Mouse (Mus musculus) gastrocnemius, postnatal 10 days (tissue): ENCODE measurements around the gene Ccdc13. TPM values are rescaled to one million over a fixed set of nuclear protein-coding genes. Genes with fewer than 3 reads are reported as not detected.

Experiments
- DNase-seq: peaks from one replicate; pipeline ENCODE4 v3.0.0; 2021; ENCODE audit warnings: mixed read lengths
- total RNA-seq, 2 experiments: library from RNA; stranded (reverse); gene quantifications; 2 replicates each; pipeline ENCODE4 v1.2.3; 2021

Gene Ccdc13
- total RNA-seq, 2 experiments from 2014 or later, result 0.79 to 0.85 TPM

DNA sequence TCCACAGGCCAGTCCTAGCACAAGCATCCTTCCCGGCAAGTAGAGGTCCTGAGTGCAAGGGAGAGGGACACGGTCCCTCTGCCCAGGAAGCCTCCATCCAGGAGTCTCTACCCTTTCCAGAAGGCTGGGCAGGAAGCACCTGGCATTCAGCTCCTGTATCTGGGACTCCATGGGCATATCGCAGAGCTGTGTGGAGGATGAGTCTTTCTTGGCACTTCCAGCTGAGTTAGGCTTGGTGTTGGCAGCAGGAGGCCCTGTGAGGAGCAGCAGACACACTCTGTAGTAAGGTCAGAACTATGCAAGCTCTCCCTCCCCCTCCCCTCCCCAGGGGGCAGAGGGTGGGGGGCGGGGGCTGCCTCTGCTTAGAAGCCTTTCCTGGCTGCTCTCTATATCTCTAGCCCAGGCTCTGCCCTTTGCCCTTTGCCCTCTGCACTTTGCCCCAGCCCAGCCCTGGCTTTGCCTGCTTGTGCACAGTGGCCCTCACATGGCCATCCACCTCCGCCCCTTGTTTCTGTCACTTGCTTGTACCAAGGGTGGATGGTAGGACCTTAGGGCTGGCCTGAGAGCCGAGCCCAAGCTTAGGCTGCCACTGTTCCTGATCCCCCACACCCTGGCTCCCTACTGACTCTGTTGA lies 40.3 kb downstream of the Ccdc13 start:
- DNase-seq, result no peak

DNA sequence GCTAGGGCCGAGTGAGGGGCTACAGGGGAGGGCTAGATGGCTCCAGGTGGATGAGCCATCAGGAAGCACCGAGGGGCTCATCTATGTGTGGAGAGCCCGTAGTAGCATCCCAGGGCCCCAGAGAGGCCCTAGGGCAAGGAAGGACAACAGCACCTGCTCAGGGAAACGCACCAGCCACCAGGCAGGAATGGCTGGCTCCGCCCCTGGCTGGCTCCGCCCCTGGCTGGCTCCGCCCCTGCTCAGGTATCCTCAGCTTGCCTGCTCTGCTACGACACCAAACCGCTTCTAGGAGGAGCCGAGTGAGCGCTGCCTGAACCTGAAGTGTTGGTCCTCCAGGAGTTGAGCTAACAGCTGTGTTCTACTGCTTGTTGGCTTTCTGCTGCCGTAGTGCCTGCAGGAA lies 41.5 kb downstream of the Ccdc13 start:
- no peak for DNase-seq

DNA sequence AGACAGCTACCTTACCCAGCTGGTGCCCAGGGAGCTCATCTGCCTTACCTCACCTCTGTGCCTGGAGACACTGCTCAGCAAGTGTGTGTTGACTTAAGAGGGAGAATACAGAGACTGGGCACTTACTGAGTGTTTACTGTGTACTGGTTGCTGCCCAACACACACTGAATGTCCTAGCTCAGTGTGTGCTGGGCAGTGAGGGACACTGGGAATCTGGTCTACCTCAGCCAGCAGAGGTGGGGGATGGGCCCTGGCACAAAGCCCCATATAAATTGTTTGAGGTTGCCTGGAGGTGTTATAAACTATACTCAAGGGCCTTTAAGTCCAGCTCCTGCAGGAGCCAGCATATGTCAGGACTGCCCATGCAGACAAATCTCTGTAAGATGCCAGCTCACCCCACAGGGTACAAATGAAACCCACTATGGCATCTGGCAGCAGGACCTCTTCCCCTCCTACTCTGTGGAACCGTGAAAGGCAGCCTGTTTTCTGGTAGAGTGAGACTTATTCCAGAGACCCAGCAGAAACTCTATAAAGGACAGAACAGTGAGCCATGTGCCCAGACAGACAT lies 44.2 kb downstream of the Ccdc13 start:
- no peak for DNase-seq

DNA sequence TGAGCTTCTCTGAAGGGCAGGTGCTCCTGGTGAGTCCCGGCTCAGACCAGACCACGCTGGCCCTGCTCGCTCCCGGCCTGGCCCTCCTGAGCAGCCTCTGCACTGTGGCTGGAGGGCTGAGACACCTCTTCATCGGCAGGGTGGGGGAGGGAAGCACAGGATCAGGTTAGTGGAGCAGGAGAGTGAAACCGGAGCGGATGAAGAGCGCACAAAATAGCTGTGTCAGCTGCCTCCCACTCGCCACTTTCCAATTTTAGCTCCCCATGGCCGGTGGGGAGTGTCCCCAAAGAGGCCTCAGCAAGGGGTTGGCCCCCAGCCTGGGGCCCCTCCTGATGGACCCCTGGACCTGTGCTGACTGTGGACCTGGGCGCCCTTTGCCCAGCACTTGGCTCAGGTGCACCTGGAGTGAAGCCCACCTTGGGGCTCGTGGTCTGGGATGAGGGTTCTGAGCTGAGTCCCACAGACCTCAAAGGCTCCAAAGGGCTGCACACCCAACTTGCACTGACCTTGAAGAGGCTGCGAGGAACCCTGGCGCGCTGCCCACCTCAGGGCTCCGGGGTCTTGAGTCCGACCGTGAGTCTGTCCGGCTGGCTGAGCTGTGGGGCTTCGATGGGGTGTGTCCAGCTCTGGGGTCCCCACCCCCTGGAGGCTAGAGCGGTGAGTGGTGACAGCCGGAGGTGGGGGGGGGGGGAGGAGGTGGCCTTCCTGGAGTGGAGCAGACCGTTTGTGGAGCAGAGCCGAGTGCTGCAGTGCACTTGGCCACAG lies 47.3 kb downstream of the Ccdc13 start, which contains the start of gene Hhatl:
Gene Hhatl, minus strand, starts transcription at position 751 of the 765 bp plus-strand sequence.
- peak; percentile 72 for DNase-seq

DNA sequence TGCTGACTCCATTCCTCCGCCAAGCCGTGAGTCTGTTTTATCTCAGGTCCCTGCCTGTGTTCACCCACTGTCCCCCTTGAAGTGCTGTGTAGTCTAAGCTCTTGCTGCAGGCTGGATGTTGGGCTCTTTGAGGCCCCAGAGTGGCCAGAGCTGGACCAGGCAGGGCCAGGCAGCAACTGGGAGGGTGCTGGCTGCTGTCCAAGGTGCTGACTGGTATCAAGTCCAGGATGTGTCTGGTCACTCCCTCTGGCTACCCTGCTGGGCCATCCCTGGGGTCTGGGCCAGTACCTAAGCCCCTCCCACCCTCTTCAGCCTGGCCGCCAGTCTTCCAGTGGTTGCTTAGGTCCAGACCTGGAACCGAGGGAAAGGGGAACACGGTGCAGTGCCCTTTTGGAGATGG lies 48.1 kb downstream of the Ccdc13 start:
- peak; percentile 93 for DNase-seq

DNA sequence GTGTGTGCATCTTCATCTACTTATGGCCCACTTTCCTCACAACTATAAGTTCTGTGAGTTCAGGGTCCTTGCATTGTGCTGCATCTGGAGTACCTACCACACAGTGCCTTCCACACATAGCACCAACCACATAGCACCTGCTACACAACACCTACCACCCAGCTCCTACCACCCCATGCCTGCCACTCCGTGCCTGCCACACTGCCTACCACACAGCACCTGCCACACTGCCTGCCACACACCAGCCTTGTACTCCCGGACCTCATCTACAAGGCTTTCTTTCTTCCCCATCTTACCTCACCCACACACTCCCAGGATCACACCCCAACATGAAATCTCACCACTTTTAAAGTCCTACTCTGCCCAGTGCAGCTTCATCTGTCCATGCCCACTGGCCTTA lies 52.9 kb downstream of the Ccdc13 start:
- DNase-seq, result no peak

DNA sequence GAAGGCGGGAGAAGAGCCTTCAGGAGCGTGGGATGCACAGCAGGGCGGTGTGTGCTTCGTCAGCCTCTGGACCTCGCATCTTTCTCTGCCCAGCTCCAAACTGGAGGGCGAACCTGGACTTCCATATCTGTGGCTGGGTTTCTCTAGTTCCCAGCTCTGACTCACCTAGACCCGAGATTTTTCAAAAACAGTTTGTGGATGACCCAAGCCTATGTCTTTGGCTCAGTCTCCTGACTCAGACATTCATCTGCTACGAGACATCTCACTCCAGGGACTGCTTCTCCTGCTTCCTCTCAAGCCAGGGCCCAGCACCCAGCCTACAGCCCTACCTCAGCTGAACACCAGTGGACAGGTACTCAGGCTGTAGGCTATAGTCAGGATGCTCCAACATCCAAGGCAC lies 54.0 kb downstream of the Ccdc13 start:
- no peak for DNase-seq

DNA sequence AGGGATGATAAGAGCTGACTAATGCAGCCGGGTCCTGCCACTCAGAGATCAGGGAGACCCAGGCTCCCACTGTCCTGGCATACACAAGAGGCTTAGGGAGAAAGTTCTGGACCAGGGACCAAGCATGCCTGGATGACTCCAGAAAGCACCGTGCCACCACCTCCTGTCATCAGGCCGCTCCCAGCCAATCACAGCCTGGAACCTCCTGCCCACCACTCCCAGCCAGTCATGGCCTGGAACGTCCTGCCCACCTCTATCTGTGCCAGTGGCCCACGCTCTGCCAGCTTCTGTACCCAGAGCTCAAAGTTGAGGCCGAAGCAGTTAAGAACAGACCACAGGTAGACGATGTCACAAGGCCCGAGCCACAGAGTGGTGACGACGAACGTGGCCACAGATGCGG lies 54.5 kb downstream of the Ccdc13 start:
- no peak for DNase-seq

DNA sequence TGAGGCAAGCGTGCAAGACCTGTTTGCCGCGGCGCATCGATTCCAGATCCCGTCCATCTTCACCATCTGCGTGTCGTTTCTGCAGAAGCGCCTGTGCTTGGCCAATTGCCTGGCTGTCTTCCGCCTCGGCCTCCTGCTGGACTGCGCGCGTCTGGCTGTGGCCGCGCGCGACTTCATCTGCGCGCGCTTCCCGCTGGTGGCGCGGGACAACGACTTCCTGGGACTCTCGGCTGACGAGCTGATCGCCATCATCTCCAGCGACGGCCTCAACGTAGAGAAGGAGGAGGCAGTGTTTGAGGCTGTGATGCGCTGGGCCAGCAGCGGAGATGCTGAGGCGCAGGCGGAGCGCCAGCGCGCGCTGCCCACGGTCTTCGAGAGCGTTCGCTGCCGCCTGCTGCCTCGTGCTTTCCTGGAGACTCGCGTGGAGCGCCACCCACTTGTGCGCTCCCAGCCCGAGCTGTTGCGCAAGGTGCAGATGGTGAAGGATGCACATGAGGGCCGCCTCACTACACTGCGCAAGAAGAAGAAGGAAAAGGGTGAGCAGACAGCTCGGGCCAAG lies 61.1 kb downstream of the Ccdc13 start:
- peak; percentile 71 for DNase-seq

DNA sequence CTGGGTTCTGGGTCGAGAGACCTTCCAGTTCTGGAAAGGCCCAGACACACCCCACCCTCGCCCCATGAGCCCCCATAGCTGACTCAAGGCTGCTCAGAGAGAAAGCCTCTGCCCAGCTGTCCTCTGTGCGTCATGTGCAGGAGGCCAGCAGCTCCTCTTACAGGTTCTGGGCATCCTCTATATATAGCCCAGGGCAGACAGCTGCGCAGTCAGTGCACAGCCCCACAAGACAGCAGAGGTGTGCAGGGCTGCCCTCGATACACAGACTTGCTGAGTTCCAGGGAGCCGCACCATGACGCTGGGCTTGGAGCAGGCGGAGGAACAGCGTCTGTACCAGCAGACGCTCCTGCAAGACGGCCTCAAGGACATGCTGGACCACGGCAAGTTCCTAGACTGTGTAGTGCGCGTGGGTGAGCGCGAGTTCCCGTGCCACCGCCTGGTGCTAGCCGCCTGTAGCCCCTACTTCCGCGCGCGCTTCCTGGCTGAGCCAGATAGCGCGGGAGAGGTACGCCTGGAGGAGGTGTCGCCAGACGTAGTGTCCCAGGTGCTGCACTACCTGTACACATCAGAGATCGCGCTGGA lies 61.7 kb downstream of the Ccdc13 start, which contains the start of gene Klhl40:
Gene Klhl40, plus strand, starts transcription at position 124 of the 582 bp plus-strand sequence.
- no peak for DNase-seq

DNA sequence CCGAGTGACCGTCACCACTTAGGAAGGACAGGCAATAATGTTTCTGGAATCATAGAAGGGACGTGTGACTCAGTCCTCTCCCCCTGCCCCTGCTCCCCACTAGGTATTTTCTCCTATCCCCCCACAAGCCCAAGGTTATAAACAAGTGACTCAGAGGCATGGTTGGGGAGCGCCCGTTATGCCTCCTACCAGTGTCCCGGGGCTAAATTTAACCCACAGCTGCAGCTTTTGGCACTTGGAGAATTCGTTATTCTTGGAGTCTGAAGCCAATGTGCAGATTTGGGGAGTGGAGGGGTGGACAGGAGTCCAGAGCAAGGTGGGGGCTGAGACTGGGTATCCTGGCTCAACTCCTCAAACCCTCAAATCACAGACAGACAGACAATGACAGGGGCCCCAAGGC lies 62.8 kb downstream of the Ccdc13 start:
- DNase-seq, result no peak

DNA sequence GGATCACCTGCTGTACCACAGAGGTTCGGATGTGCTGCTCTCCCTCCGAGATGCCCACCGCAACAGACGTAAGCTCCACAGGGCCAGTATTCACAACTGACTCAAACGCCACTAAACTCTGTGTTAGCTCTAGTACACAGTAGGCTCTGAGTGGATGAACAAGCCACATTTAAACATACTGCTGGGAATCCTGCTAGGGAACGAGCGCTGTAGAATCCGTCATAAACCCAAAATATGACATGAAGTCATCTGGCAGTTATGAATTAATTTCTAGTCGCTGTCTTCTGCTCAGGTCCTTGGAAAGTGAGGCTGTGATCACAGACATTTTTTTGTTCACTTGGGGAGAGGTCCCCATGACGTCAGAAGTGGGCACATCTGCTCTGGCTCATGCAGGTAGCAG lies 63.3 kb downstream of the Ccdc13 start:
- DNase-seq, result no peak

DNA sequence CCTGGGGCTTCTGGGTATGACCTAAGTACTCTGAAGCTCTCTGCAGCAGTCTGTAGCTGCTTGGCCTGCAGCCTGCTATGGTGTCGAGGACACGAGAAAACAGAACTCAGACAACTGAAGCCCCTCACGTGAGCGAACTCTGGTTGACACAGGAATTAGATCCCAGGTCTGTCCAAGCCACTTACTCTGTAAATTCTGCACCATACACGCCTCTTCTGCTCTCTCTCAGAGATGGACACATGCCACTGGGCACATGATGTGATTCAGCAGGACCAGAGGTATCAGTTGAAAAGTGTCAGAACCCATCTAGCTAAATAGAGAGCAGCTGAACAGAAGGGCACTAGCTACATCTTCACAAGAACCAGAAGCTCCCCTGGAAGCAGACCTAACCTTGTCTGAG lies 66.8 kb downstream of the Ccdc13 start:
- no peak for DNase-seq

DNA sequence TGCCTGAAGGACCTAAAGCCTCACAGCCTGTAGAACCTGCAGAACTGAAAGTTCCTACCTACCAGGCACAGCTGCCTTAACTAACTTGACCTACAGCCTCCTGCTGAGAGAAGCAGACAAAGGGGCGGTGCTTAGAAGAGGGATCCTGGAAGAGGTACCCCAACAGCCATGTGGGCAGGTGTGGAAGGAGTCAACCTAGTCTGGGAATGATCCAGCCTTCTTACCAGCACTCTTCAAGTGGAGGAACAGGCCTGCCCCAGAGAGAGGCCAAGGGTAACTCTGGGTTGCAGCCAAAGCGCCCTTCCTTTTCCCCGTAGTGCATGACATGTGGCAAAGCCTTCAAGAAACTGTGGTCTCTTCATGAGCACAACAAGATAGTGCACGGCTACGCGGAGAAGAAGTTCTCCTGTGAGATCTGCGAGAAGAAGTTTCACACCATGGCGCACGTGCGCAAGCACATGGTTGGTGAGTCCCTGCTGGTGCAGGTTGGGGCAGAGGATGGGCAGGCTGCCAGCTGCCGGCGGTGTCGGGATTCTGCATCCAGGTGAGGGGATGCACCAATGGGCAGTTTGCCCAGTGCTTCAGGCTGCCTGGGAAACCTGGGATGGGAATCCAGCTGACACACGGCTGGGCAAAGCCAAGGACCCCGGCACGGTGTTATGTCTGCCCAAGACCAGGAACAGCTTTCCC lies 74.0 kb downstream of the Ccdc13 start:
- DNase-seq, result no peak

DNA sequence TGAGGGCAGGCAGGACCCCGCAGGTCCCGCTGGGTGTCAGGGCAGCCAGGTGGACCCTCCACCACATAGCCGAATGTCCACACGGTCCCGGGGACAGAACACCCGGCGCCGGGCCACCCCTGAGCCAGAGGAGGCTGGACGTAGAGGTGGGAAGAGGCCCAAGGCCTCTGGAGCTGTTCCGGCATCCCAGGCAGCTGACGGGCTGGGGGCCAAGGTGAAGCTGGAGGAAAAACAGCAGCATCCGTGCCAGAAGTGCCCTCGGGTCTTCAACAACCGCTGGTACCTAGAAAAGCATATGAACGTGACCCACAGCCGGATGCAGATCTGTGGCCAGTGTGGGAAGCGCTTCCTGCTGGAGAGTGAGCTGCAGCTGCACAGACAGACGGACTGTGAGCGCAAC lies 75.5 kb downstream of the Ccdc13 start:
- peak; percentile 76 for DNase-seq

DNA sequence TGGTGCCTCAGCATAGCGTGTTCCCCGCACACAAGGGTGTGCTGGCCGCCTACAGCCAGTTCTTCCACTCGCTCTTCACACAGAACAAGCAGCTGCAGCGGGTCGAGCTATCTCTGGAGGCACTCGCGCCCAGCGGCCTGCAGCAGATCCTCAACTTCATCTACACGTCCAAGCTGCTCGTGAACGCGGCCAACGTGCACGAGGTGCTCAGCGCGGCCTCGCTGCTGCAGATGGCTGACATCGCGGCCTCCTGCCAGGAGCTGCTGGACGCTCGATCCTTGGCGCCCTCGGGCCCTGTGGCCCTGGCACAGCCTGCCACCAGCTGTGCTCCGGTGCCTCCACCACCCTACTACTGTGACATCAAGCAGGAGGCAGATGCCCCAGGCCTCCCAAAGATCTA lies 76.5 kb downstream of the Ccdc13 start:
- DNase-seq, result peak; percentile 54

DNA sequence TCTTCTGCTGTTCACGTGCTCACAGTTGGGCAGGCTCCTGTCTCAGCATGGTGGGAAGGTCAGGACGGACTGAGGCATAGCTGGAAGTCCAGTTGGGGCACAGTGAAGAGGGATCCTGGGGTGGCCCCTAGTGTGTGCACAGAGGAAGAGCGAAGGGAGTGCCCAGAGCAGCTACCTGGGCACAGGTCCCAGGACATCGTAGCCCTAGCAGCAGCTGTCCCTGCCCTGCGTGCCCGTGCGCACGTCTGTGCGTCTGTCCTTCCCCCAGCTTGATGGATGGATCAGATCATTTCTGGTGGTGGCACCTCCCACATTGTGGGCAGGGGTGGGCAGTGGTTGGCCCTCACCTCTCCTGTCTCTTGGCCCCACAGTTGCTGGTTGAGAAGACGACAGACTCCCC lies 77.0 kb downstream of the Ccdc13 start:
- DNase-seq, result no peak

DNA sequence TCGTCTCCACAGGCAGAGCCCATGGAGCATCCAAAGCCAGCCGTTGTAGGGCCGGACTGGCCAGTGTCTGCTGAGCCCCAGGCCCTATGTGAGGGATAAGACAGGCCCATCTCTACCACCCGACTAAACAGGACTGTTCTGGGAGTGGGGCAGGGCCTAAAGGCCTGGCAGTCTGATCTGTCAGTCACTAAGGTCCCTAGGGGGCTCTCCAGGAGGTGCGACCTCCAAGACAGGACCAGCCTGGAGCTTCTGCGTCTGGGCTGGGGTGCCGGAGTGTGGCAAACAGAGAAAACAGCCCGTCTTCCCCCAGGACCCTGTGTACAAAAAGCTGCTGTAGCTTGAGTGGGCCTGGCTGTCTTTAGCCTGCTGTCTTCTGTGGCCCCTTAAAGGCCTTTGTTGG lies 77.5 kb downstream of the Ccdc13 start:
- DNase-seq, result no peak

DNA sequence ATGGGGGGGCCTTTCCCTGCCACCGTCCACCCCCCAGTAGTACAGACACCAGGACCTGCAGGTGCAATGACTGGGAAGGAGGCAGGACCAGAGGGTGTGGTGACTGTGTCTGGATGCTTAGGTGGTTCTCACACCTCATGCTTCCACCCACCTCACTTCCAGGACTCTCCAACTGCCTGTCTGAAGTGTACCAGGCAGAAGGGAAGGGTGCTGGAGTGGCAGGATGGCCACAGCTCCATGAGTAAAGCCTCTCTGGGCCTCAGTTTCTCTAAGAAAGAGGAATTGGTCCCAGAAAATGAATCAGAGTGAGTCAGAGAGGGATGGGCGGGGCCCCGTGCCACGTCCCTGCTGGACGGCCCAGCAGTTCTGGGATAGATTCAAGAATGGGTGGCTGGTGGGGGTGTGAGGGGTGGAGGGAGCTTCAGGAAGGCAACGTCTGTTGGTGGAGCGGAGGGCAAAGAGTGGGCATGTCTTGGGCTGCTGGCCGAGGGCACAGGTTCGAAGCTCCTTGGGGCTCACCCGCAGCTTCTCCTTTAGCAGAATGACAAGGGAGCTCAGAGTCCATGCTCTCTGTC lies 78.1 kb downstream of the Ccdc13 start:
- no peak for DNase-seq

DNA sequence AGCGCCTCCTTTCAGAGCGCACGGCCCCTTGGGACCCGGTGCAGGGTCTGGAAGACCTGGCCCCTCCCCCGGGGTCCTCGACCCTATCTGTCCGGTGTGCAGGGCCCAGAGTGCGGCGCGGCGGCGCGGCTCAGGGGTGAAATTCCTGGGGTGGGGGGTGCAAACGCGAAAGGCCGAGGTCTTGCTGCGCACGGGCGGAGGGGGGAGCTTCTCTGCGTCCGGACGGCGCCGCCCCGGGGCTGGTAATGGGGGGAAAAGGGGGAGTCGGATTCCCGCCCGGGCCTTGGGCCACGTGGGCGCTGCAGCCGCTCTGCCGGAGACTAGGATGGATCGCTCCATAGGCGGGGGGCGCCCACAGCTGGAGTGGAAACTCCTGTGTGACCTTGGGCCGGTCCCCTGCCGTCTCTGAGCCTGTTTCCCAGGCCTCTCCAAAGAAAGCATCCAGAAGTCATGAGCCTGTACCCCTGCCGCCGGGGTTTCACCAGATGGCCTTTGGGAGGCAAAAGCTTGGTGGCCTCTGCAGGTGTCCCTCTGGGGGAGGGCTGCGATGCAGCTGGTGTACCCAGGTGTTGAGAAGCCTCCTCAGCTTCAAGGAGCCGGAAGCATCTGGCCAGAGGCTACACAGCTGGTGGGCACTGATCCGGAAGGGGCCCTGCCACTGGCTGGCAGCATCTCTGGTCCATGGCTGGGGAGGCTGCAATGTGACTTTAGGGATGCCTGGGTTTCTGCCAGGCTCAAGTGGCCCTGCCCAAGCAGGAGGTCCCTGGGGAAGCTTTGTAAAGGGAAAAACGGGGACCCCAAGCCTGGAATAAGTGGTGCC lies 78.8 kb downstream of the Ccdc13 start:
- peak; percentile 86 for DNase-seq
